Mouse (Mus musculus): ENCODE measurements around the gene Tas1r1. TPM values are rescaled to one million over a fixed set of nuclear protein-coding genes. Genes with fewer than 3 reads are reported as not detected.
A peak's percentile ranks its signal among the peaks of the same experiment; 100 is the strongest.

Gene Tas1r1
- polyA plus RNA-seq, 1 experiment = 30.2 TPM

GRCm38 (mm10) chr4:152020024-152020423 is 18.3 kb downstream of the Tas1r1 start:
- Histone ChIP-seq H3K4me1 (ENCODE audit: control insufficient read depth, insufficient read depth, low read length) (no peaks in the 10 kb centered on the region), H3K27me3 (ENCODE audit: control insufficient read depth, insufficient read depth, low read length) (no peaks in the 10 kb centered on the region), H3K4me3 (ENCODE audit: control insufficient read depth, low read depth, low read length) (no peak overlapping the region), H3K36me3 (ENCODE audit: control insufficient read depth, insufficient read depth, low read length) (no peaks in the 10 kb centered on the region; the same call in none of the 2 replicates), H3K27ac (ENCODE audit: control insufficient read depth, insufficient read depth, low read depth, low read length) (no peak overlapping the region)
- TF ChIP-seq POLR2A (IDR thresholded peaks at IDR 0.05; ENCODE audit: control insufficient read depth, low read depth, low read length) (no peak), CTCF (IDR thresholded peaks at IDR 0.05; ENCODE audit: control insufficient read depth, insufficient read depth, insufficient replicate concordance, low read depth, low read length) (no peak)

GRCm38 (mm10) chr4:152019073-152019472 is 19.3 kb downstream of the Tas1r1 start:
- no peak for TF ChIP-seq POLR2A (IDR thresholded peaks at IDR 0.05; ENCODE audit: control insufficient read depth, low read depth, low read length)
- TF ChIP-seq CTCF (IDR thresholded peaks at IDR 0.05; ENCODE audit: control insufficient read depth, insufficient read depth, insufficient replicate concordance, low read depth, low read length) = no peak
- no peak overlapping the region for H3K27ac ChIP-seq (ENCODE audit: control insufficient read depth, insufficient read depth, low read depth, low read length)
- no peak overlapping the region for H3K4me3 ChIP-seq (ENCODE audit: control insufficient read depth, low read depth, low read length)
- H3K4me1 ChIP-seq (ENCODE audit: control insufficient read depth, insufficient read depth, low read length) = no peaks in the 10 kb centered on the region
- H3K27me3 ChIP-seq (ENCODE audit: control insufficient read depth, insufficient read depth, low read length) = no peaks in the 10 kb centered on the region
- H3K36me3 ChIP-seq (ENCODE audit: control insufficient read depth, insufficient read depth, low read length) = no peaks in the 10 kb centered on the region; the same call in none of the 2 replicates

- Histone ChIP-seq H3K4me3 (ENCODE audit: control insufficient read depth, low read depth, low read length) (no peak overlapping the region), H3K36me3 (ENCODE audit: control insufficient read depth, insufficient read depth, low read length) (no peaks in the 10 kb centered on the region; the same call in 1 of the 2 replicates), H3K27me3 (ENCODE audit: control insufficient read depth, insufficient read depth, low read length) (no peaks in the 10 kb centered on the region), H3K4me1 (ENCODE audit: control insufficient read depth, insufficient read depth, low read length) (peaks cover 12% of the 10 kb centered on the region), H3K27ac (ENCODE audit: control insufficient read depth, insufficient read depth, low read depth, low read length) (no peak overlapping the region)
- TF ChIP-seq CTCF (IDR thresholded peaks at IDR 0.05; ENCODE audit: control insufficient read depth, insufficient read depth, insufficient replicate concordance, low read depth, low read length) (no peak), POLR2A (IDR thresholded peaks at IDR 0.05; ENCODE audit: control insufficient read depth, low read depth, low read length) (no peak)
These were observed 25.1 kb downstream of the Tas1r1 start for GRCm38 (mm10) chr4:152013036-152013813.

GRCm38 (mm10) chr4:152012109-152012508 is 26.3 kb downstream of the Tas1r1 start:
- no peaks in the 10 kb centered on the region for H3K27me3 ChIP-seq (ENCODE audit: control insufficient read depth, insufficient read depth, low read length)
- H3K27ac ChIP-seq (ENCODE audit: control insufficient read depth, insufficient read depth, low read depth, low read length) = no peak overlapping the region
- H3K36me3 ChIP-seq (ENCODE audit: control insufficient read depth, insufficient read depth, low read length) = no peaks in the 10 kb centered on the region; the same call in 1 of the 2 replicates
- H3K4me3 ChIP-seq (ENCODE audit: control insufficient read depth, low read depth, low read length) = no peak overlapping the region
- TF ChIP-seq POLR2A (IDR thresholded peaks at IDR 0.05; ENCODE audit: control insufficient read depth, low read depth, low read length) (no peak), CTCF (IDR thresholded peaks at IDR 0.05; ENCODE audit: control insufficient read depth, insufficient read depth, insufficient replicate concordance, low read depth, low read length) (no peak)
- peaks cover 21% of the 10 kb centered on the region for H3K4me1 ChIP-seq (ENCODE audit: control insufficient read depth, insufficient read depth, low read length)

- H3K36me3 ChIP-seq (ENCODE audit: control insufficient read depth, insufficient read depth, low read length) = no peaks in the 10 kb centered on the region; the same call in 1 of the 2 replicates
- H3K4me3 ChIP-seq (ENCODE audit: control insufficient read depth, low read depth, low read length) = peak overlapping the region; percentile 84; the same call in 1 of the 2 replicates
- TF ChIP-seq CTCF (IDR thresholded peaks at IDR 0.05; ENCODE audit: control insufficient read depth, insufficient read depth, insufficient replicate concordance, low read depth, low read length) = no peak
- no peak for TF ChIP-seq POLR2A (IDR thresholded peaks at IDR 0.05; ENCODE audit: control insufficient read depth, low read depth, low read length)
- no peaks in the 10 kb centered on the region for H3K27me3 ChIP-seq (ENCODE audit: control insufficient read depth, insufficient read depth, low read length)
- peaks cover 21% of the 10 kb centered on the region for H3K4me1 ChIP-seq (ENCODE audit: control insufficient read depth, insufficient read depth, low read length)
- H3K27ac ChIP-seq (ENCODE audit: control insufficient read depth, insufficient read depth, low read depth, low read length) = no peak overlapping the region
These were observed 27.1 kb downstream of the Tas1r1 start for GRCm38 (mm10) chr4:152011171-152011760.

GRCm38 (mm10) chr4:152010707-152011134 is 27.6 kb downstream of the Tas1r1 start:
- TF ChIP-seq POLR2A (IDR thresholded peaks at IDR 0.05; ENCODE audit: control insufficient read depth, low read depth, low read length) (no peak), CTCF (IDR thresholded peaks at IDR 0.05; ENCODE audit: control insufficient read depth, insufficient read depth, insufficient replicate concordance, low read depth, low read length) (no peak)
- Histone ChIP-seq H3K4me3 (ENCODE audit: control insufficient read depth, low read depth, low read length) (peak overlapping the region; percentile 84), H3K27ac (ENCODE audit: control insufficient read depth, insufficient read depth, low read depth, low read length) (no peak overlapping the region; the same call in 1 of the 2 replicates), H3K4me1 (ENCODE audit: control insufficient read depth, insufficient read depth, low read length) (peaks cover 21% of the 10 kb centered on the region), H3K36me3 (ENCODE audit: control insufficient read depth, insufficient read depth, low read length) (no peaks in the 10 kb centered on the region), H3K27me3 (ENCODE audit: control insufficient read depth, insufficient read depth, low read length) (no peaks in the 10 kb centered on the region)

GRCm38 (mm10) chr4:152010091-152010706 is 28.2 kb downstream of the Tas1r1 start:
- no peaks in the 10 kb centered on the region for H3K27me3 ChIP-seq (ENCODE audit: control insufficient read depth, insufficient read depth, low read length)
- TF ChIP-seq POLR2A (IDR thresholded peaks at IDR 0.05; ENCODE audit: control insufficient read depth, low read depth, low read length) = no peak
- peaks cover 21% of the 10 kb centered on the region for H3K4me1 ChIP-seq (ENCODE audit: control insufficient read depth, insufficient read depth, low read length)
- peak overlapping the region; percentile 84 for H3K4me3 ChIP-seq (ENCODE audit: control insufficient read depth, low read depth, low read length)
- no peaks in the 10 kb centered on the region for H3K36me3 ChIP-seq (ENCODE audit: control insufficient read depth, insufficient read depth, low read length)
- H3K27ac ChIP-seq (ENCODE audit: control insufficient read depth, insufficient read depth, low read depth, low read length) = no peak overlapping the region; the same call in 1 of the 2 replicates

Data from testis, adult 2 months (tissue).